Mouse (Mus musculus) spleen, adult 2 months (tissue): ENCODE results near the gene Gm21830. TPM values are rescaled to one million over a fixed set of nuclear protein-coding genes. Genes with fewer than 3 reads are reported as not detected.
"Not testable (repeated sequence)": the region's sequence is repeated elsewhere in the genome, so short reads cannot be mapped to it uniquely, and the experiment has no call there.

Experiments
- DNase-seq, 2 experiments: peaks; one replicate each; pipeline versions ENCODE4 v3.0.0 to v3.0.0-alpha.2; 2012 to 2021; ENCODE audit warnings: low spot score in 2 of 2, low read depth in 1 of 2
- H3K27ac ChIP-seq: fragments of 200-500 bp; 2 replicates; pipeline ENCODE4 v1.5.1; 2012; ENCODE audit warnings: low read length, inconsistent platforms; ENCODE audit not compliant: insufficient read depth
- H3K27me3 ChIP-seq: fragments of 200-500 bp; 2 replicates; pipeline ENCODE4 v1.6.1; 2012; ENCODE audit warnings: mild to moderate bottlenecking, moderate library complexity, low read length, inconsistent platforms; ENCODE audit not compliant: control insufficient read depth, insufficient read depth
- H3K36me3 ChIP-seq: fragments of 200-500 bp; 2 replicates; pipeline ENCODE4 v1.6.1; 2012; ENCODE audit warnings: mild to moderate bottlenecking, low read length, inconsistent platforms; ENCODE audit not compliant: control insufficient read depth, insufficient read depth
- H3K4me1 ChIP-seq: fragments of 200-500 bp; 2 replicates; pipeline ENCODE4 v1.6.1; 2011; ENCODE audit warnings: inconsistent platforms; ENCODE audit not compliant: control insufficient read depth, insufficient read depth, insufficient read length
- H3K4me3 ChIP-seq: fragments of 200-500 bp; 2 replicates; pipeline ENCODE4 v1.5.1; 2011; ENCODE audit warnings: mild to moderate bottlenecking, inconsistent platforms; ENCODE audit not compliant: insufficient read depth, insufficient read length; ENCODE audit errors: extremely low read depth
- CTCF ChIP-seq: fragments of 200-500 bp; IDR thresholded peaks from 2 replicates; pipeline ENCODE4 v1.5.1; 2011; ENCODE audit warnings: mild to moderate bottlenecking, inconsistent platforms; ENCODE audit not compliant: insufficient read depth, insufficient read length, insufficient replicate concordance; ENCODE audit errors: extremely low read depth
- POLR2A ChIP-seq: fragments of 200-500 bp; IDR thresholded peaks from 2 replicates; pipeline ENCODE4 v1.6.1; 2011; ENCODE audit warnings: low read depth, low read length, inconsistent platforms
- WGBS: fragments of 180-500 bp; shearing (Covaris S2); methylation state at CpG from one replicate; pipeline ENCODE4 v1.1.7; 2018; 5-methylcytosine and 5-hydroxymethylcytosine counted together
- polyA plus RNA-seq: library from polyadenylated mRNA; depleted of rRNA; stranded (reverse); fragments of >200 nt; gene quantifications from 2 replicates; pipeline ENCODE4 v1.2.3, GENCODE M21; 2012; rRNA removed

The Gm21830 gene
- polyA plus RNA-seq: not detected in 2 replicates

GRCm38 (mm10) chr2:67413425-67413824 is at the start of gene Gm21830:
Gene Gm21830, plus strand, starts transcription at chr2:67413725.
- not testable (repeated sequence) for DNase-seq, H3K27ac ChIP-seq, H3K4me1 ChIP-seq, H3K36me3 ChIP-seq, H3K4me3 ChIP-seq, H3K27me3 ChIP-seq
- no CpG with 5 or more reads among the region's 1 CpGs for WGBS

- H3K4me1 ChIP-seq: no peaks in the 10 kb centered on the region
- H3K36me3 ChIP-seq: no peaks in the 10 kb centered on the region
- no peak for TF ChIP-seq CTCF
- no peak for TF ChIP-seq POLR2A
- H3K27me3 ChIP-seq: no peaks in the 10 kb centered on the region
- no peak overlapping the region for H3K4me3 ChIP-seq
- WGBS: 75% methylated on average over 2 of the region's 2 CpGs
- no peak overlapping the region for H3K27ac ChIP-seq
- DNase-seq: no peak
Measured at GRCm38 (mm10) chr2:67364506-67364905, 49.0 kb upstream of the Gm21830 start.

GRCm38 (mm10) chr2:67378504-67378903 is 35.0 kb upstream of the Gm21830 start:
- 42% methylated on average over 3 of the region's 3 CpGs for WGBS
- TF ChIP-seq CTCF (no peak), POLR2A (no peak)
- Histone ChIP-seq H3K4me3 (no peak overlapping the region), H3K27me3 (no peaks in the 10 kb centered on the region), H3K36me3 (no peaks in the 10 kb centered on the region), H3K27ac (no peak overlapping the region), H3K4me1 (no peaks in the 10 kb centered on the region)
- DNase-seq: no peak

DNA sequence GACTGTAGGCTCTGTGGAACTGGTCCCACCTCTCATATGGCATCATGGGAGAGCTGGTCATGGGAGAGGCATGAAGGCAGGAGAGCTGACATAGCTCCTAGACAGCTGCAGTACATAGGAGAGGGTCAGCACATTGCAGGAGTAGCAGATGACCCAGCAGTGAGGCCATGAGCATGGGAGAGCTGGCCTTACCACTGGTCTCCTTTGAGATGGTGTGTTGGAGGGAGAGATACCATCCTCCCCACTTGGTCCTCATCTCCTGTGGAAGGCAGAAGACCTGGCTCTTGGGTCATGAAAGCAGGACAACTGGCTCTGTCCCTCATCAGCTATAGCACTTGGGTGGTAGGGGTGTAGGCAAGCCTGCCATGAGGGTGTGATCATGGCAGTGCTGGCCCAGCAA is 7.3 kb downstream of the Gm21830 start:
- Histone ChIP-seq H3K36me3 (no peaks in the 10 kb centered on the region), H3K27ac (no peak overlapping the region), H3K27me3 (no peaks in the 10 kb centered on the region), H3K4me1 (no peaks in the 10 kb centered on the region), H3K4me3 (no peak overlapping the region)
- DNase-seq: no peak
- TF ChIP-seq POLR2A (no peak), CTCF (no peak)

- H3K36me3 ChIP-seq: no peaks in the 10 kb centered on the region
- no peak overlapping the region for H3K27ac ChIP-seq
- WGBS: 67% methylated on average over 1 of the region's 1 CpGs
- no peak for DNase-seq
- no peak overlapping the region for H3K4me3 ChIP-seq
- TF ChIP-seq POLR2A: no peak
- no peaks in the 10 kb centered on the region for H3K27me3 ChIP-seq
- no peaks in the 10 kb centered on the region for H3K4me1 ChIP-seq
Measured at GRCm38 (mm10) chr2:67422799-67423198, 9.3 kb downstream of the Gm21830 start.

- Histone ChIP-seq H3K27me3 (no peaks in the 10 kb centered on the region), H3K4me3 (no peak within 1 kb of the TSS), H3K36me3 (no peaks in the 10 kb centered on the region), H3K27ac (no peak within 1 kb of the TSS), H3K4me1 (no peaks in the 10 kb centered on the region)
- TF ChIP-seq CTCF (no peak), POLR2A (no peak)
- 49% methylated on average over 2 of the region's 2 CpGs for WGBS
- no peak for DNase-seq
Measured at GRCm38 (mm10) chr2:67433081-67433480, 19.6 kb downstream of the Gm21830 start, which contains the start of gene Gm26727. Gene Gm26727, minus strand, starts transcription at chr2:67433181.

DNA sequence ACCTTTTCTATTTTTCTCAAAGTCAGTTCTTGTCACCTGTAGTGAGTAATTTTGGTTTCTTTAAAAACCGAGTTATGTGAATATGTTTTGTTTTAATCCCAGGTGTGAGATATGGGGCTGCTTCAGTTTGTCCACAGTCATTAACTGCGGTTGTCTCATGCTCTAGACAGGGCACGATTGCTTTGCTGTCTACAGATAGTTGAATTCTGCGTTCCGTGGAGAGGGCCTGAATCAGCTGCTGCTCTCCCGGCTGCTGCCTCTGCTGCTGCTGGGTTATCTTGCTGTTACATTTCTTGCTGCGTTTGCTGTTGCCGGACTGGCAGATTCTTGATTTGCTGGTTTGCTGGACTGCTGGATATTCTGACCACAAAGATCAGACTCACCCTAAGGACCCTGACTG is 24.8 kb downstream of the Gm21830 start:
- 83% methylated on average over 8 of the region's 8 CpGs for WGBS
- no peak for DNase-seq
- no peak overlapping the region for H3K27ac ChIP-seq
- H3K4me1 ChIP-seq: no peaks in the 10 kb centered on the region
- H3K36me3 ChIP-seq: no peaks in the 10 kb centered on the region
- H3K27me3 ChIP-seq: no peaks in the 10 kb centered on the region
- TF ChIP-seq POLR2A (no peak), CTCF (no peak)
- no peak overlapping the region for H3K4me3 ChIP-seq

DNA sequence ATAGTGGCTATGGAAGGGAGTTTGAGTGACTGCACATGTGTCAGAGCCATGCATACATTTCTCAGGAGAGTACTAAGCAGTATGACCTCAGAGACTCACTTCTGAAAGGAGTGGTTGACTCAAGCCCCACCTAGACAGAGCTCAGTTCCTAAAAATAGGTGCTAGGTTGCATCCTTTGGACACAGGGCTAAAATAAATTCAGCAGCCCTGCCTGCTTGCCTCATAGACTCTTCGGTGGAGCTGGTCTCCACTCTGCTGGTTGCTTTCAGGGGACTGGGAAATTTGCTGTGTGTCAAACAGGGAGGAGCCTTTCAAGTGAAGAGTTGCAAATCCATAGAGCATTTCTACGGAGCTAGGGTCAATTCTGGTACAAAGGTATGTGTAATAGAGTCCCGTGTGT is 32.3 kb downstream of the Gm21830 start, which contains the start of gene Xirp2:
TSS of gene Xirp2 (plus strand) at position 223 of the 400 bp plus-strand sequence.
- H3K27me3 ChIP-seq: no peaks in the 10 kb centered on the region
- no peak for DNase-seq
- TF ChIP-seq POLR2A (no peak), CTCF (no peak)
- H3K27ac ChIP-seq: no peak within 1 kb of the TSS
- H3K36me3 ChIP-seq: no peaks in the 10 kb centered on the region
- 77% methylated on average over 3 of the region's 3 CpGs for WGBS
- no peaks in the 10 kb centered on the region for H3K4me1 ChIP-seq
- no peak within 1 kb of the TSS for H3K4me3 ChIP-seq
